Mouse (Mus musculus) stomach, postnatal 0 days (tissue): ENCODE measurements around the gene Clcn7. TPM values are rescaled to one million over a fixed set of nuclear protein-coding genes. Genes with fewer than 3 reads are reported as not detected.
A peak's percentile ranks its signal among the peaks of the same experiment; 100 is the strongest.
"Not testable (repeated sequence)": the region's sequence is repeated elsewhere in the genome, so short reads cannot be mapped to it uniquely, and the experiment has no call there.

ENCODE experiments used
- ATAC-seq: fragments of 200-750 bp; cut with Nextera tagmentation; 2 replicates; pipeline ENCODE4 v1.8.0; 2017; ENCODE audit not compliant: low FRiP score, low TSS enrichment
- DNase-seq: peaks from one replicate; pipeline ENCODE4 v3.0.0-alpha.2; 2016; ENCODE audit warnings: low spot score
- H3K27ac ChIP-seq: fragments of 300-500 bp; sonication (generic); replicated peaks from 2 replicates; pipeline ENCODE4 v1.5.1; 2014; ENCODE audit warnings: mild to moderate bottlenecking, control low read depth
- H3K27me3 ChIP-seq: fragments of 300-500 bp; sonication (generic); 2 replicates; pipeline ENCODE4 v1.6.1; 2014; ENCODE audit warnings: low read length; ENCODE audit not compliant: control insufficient read depth, insufficient read depth
- H3K36me3 ChIP-seq: fragments of 300-500 bp; sonication (generic); 2 replicates; pipeline ENCODE4 v1.6.1; 2014; ENCODE audit warnings: low read length, mixed read lengths; ENCODE audit not compliant: control insufficient read depth, insufficient read depth
- H3K4me1 ChIP-seq: fragments of 300-500 bp; sonication (generic); replicated peaks from 2 replicates; pipeline ENCODE4 v1.6.1; 2014; ENCODE audit warnings: antibody characterized with exemption; ENCODE audit not compliant: control insufficient read depth, insufficient read depth
- H3K4me2 ChIP-seq: fragments of 300-500 bp; sonication (generic); replicated peaks from 2 replicates; pipeline ENCODE4 v1.6.1; 2014; ENCODE audit warnings: low read depth, mild to moderate bottlenecking, control low read depth, moderate library complexity
- H3K4me3 ChIP-seq: fragments of 300-500 bp; sonication (generic); 2 replicates; pipeline ENCODE4 v1.5.1; 2014; ENCODE audit warnings: low read depth, low read length, control low read depth
- H3K9ac ChIP-seq: fragments of 300-500 bp; sonication (generic); 2 replicates; pipeline ENCODE4 v1.6.1; 2014; ENCODE audit warnings: mild to moderate bottlenecking, low read length, control low read depth, mixed read lengths
- H3K9me3 ChIP-seq: fragments of 300-500 bp; sonication (generic); 2 replicates; pipeline ENCODE4 v1.6.1; 2016; ENCODE audit warnings: low read length; ENCODE audit not compliant: control insufficient read depth
- CTCF ChIP-seq: IDR thresholded peaks from 2 replicates; pipeline ENCODE4 v1.5.1; 2016; ENCODE audit warnings: antibody characterized with exemption, low read depth, mild to moderate bottlenecking, moderate library complexity
- EP300 ChIP-seq: optimal IDR thresholded peaks from 2 replicates; pipeline ENCODE3; 2016; ENCODE audit warnings: antibody characterized with exemption
- WGBS: fragments of 180-500 bp; shearing (Covaris S2); extraction: QIAGEN DNeasy Blood & Tissue Kit; methylation state at CpG from one replicate; pipeline ENCODE4 v1.1.7; 2014; 5-methylcytosine and 5-hydroxymethylcytosine counted together
- polyA plus RNA-seq: library from polyadenylated mRNA; unstranded; fragments of >200 nt; fragmentation: Nextera tagmentation; extraction: Ambion mirVana; gene quantifications from 2 replicates; pipeline ENCODE4 v1.2.1, GENCODE M21; 2015

Gene Clcn7
- polyA plus RNA-seq, 1 experiment from 2014 or later = 10.5 TPM

DNA sequence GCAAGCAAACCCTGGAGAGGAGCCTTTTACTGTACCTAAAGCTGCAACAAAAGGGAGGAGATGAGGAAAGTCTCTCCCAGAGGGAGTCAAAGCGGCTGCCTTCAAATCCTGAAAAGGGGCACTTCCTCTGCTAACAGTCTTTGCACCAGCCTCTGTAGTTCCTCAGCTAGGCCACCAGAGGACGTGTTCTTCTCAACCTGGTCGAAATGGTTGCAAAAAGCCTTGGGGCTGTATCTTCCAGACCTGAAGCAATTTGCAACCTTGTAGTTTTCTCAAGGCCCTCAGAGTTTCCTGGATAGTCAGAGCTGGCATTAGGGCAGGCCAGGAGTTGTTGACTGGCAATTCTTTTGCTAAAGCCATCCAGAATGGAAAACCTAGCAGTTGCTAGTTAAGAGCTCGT is 15.9 kb upstream of the Clcn7 start:
- H3K27me3 ChIP-seq = no peaks in the 10 kb centered on the region
- peaks cover 3% of the 10 kb centered on the region for H3K4me1 ChIP-seq
- DNase-seq (no peak), ATAC-seq (no peak)
- TF ChIP-seq EP300 = no peak
- TF ChIP-seq CTCF = peak; percentile 62
- H3K4me2 ChIP-seq = no peak overlapping the region
- no peak overlapping the region for H3K4me3 ChIP-seq
- H3K36me3 ChIP-seq = no peaks in the 10 kb centered on the region
- no peaks in the 10 kb centered on the region for H3K9me3 ChIP-seq
- no peak overlapping the region for H3K27ac ChIP-seq
- WGBS = 37% methylated on average over 4 of the region's 4 CpGs
- no peak overlapping the region for H3K9ac ChIP-seq

DNA sequence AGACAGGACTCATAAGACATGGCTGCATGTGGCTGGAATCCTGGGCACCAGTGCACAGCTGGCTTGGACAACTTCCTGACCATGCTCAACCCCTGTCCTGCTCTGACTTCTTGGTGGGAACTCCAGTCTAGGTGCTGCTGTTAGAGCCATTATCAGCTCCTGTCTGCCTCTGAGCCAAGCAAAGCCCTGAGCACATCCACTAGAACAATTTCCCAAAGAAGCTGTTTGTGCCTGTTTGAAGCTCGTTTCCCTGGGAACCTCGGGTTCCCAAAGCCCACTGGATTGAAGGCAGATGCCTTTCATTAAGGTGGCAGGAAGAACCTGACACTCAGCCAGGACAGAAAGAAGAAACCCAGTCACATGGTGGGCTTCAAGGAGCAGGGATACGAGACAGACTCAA is 12.8 kb upstream of the Clcn7 start, which contains the start of gene Ptx4:
Gene Ptx4, plus strand, starts transcription at position 355 of the 400 bp plus-strand sequence.
- H3K36me3 ChIP-seq = no peaks in the 10 kb centered on the region
- WGBS = 32% methylated on average over 3 of the region's 3 CpGs
- no peaks in the 10 kb centered on the region; the same call in 1 of the 2 replicates for H3K4me1 ChIP-seq
- TF ChIP-seq CTCF (no peak), EP300 (no peak)
- no peak within 1 kb of the TSS for H3K4me2 ChIP-seq
- DNase-seq (no peak), ATAC-seq (no peak)
- no peak within 1 kb of the TSS for H3K27ac ChIP-seq
- no peak within 1 kb of the TSS for H3K4me3 ChIP-seq
- no peaks in the 10 kb centered on the region for H3K9me3 ChIP-seq
- no peak within 1 kb of the TSS for H3K9ac ChIP-seq
- H3K27me3 ChIP-seq = no peaks in the 10 kb centered on the region

DNA sequence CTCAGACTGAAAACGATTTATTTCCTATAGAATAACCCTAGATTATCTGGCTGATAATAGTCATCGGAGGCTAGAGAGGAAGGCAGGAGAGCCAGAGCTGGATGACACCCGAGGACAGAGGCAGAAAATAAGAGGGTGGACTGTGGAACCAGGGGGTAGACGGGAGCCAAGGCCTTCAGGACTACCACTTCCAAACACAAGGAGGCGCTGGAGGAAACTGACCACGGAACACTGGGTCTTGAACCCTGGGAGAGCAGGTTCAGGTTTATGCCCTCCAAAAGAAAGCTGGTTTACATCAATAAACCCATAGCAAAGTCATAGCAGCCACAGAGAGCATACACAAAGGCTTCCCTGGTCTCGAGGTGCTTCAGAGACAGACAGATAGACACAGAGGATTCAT is 9.2 kb upstream of the Clcn7 start:
- Histone ChIP-seq H3K27me3 (no peaks in the 10 kb centered on the region), H3K4me2 (no peak overlapping the region), H3K4me3 (no peak overlapping the region), H3K36me3 (no peaks in the 10 kb centered on the region), H3K9me3 (no peaks in the 10 kb centered on the region), H3K27ac (no peak overlapping the region), H3K9ac (no peak overlapping the region), H3K4me1 (no peaks in the 10 kb centered on the region)
- no peak for DNase-seq
- ATAC-seq = no peak
- TF ChIP-seq EP300 (no peak), CTCF (peak; percentile 63)
- WGBS = 26% methylated on average over 7 of the region's 7 CpGs

DNA sequence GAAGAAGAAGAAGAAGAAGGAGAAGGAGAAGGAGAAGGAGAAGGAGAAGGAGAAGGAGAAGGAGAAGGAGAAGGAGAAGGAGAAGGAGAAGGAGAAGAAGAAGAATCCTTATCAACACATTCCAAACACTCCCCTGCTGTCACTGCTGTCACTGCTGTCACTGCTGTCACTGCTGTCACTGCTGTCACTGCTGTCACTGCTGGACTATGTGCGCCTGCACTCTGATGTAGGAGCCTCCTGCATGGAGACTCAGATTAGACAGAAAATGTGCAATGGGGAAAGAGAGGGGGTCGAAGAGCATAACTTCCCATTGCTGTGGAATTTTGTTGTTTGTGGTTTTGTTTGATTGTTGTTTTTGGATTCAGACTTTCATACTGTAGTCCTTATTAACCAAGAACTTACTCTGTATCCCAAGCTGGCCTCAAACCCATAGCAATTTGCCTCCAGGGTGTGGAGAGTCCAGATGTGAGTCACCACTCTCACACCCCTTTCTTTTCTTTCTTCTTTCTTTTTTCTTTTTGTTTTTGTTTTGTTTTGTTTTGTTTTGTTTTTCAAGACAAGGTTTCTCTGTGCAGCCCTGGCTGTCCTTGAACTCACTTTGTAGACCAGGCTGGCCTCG is 7.6 kb upstream of the Clcn7 start:
- not testable (repeated sequence) for H3K4me3 ChIP-seq, H3K4me2 ChIP-seq, H3K36me3 ChIP-seq, DNase-seq, H3K4me1 ChIP-seq, H3K9me3 ChIP-seq, H3K27ac ChIP-seq, ATAC-seq, H3K9ac ChIP-seq, H3K27me3 ChIP-seq
- WGBS = 82% methylated on average over 3 of the region's 3 CpGs

DNA sequence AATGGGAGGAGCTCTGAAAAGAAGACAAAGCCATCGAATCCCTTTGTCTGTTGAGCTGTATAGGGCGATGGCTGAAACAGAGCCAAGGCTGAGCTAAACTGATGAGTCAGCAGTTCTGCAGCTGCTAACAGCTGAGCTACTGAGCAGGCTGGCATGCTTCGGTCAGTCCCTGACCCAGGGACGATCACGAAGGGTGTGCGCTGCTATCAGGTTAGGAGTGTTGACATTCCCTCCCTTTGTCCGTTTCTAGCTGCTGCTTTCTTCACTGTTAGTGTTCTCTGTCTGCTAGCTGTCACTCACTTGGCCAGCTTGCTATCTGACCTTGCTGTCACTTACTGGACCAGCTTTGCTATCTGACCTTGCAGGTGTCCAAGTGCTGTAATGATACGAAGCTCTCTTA is 6.1 kb upstream of the Clcn7 start:
- Histone ChIP-seq H3K4me3 (no peak overlapping the region), H3K27ac (no peak overlapping the region), H3K4me2 (no peak overlapping the region), H3K9me3 (no peaks in the 10 kb centered on the region), H3K4me1 (no peaks in the 10 kb centered on the region), H3K36me3 (no peaks in the 10 kb centered on the region), H3K27me3 (no peaks in the 10 kb centered on the region), H3K9ac (no peak overlapping the region)
- 38% methylated on average over 8 of the region's 8 CpGs for WGBS
- peak; percentile 43; the same call in 1 of the 2 replicates for ATAC-seq
- DNase-seq = no peak
- TF ChIP-seq CTCF = no peak

DNA sequence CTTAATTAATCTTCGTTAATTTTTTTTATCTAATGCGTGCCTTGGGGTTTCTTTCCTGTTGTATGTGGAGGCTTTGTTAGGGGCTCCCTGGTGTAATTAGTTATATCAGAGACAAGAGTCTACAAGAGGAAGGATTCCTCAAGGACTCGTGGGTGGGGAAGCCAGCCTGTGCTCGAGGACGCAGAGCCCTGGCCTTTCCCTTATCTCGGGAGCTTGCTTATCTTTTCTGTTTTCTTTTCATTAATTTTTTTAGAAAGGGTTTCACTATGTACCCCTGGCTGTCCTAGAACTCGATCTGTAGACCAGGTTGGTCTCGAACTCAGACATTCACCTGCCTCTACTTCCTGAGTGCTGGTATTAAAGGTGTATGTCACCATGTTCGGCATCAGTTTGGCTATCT is 5.5 kb upstream of the Clcn7 start:
- no peak overlapping the region for H3K27ac ChIP-seq
- ATAC-seq (no peak), DNase-seq (no peak)
- H3K4me3 ChIP-seq = no peak overlapping the region
- H3K9ac ChIP-seq = no peak overlapping the region
- H3K4me1 ChIP-seq = no peaks in the 10 kb centered on the region
- no peaks in the 10 kb centered on the region for H3K27me3 ChIP-seq
- TF ChIP-seq CTCF = no peak
- TF ChIP-seq EP300 = no peak
- H3K9me3 ChIP-seq = no peaks in the 10 kb centered on the region
- WGBS = 56% methylated on average over 9 of the region's 9 CpGs
- no peak overlapping the region for H3K4me2 ChIP-seq
- H3K36me3 ChIP-seq = no peaks in the 10 kb centered on the region
